Mouse (Mus musculus) WW6 (cell line): ENCODE measurements around the gene Sephs2.
"Not testable (repeated sequence)": the region's sequence is repeated elsewhere in the genome, so short reads cannot be mapped to it uniquely, and the experiment has no call there.

Experiments used
- DNase-seq: peaks from one replicate; pipeline ENCODE4 v3.0.0-alpha.2; 2013; ENCODE audit warnings: low read depth, low spot score

The Sephs2 gene

GRCm38 (mm10) chr7:127270666-127271065 lies 3.2 kb downstream of the Sephs2 start:
- DNase-seq, result no peak

- no peak for DNase-seq
These were observed 3.6 kb downstream of the Sephs2 start for GRCm38 (mm10) chr7:127270256-127270655.

GRCm38 (mm10) chr7:127263526-127263925 lies 10.3 kb downstream of the Sephs2 start:
- DNase-seq, result no peak

DNA sequence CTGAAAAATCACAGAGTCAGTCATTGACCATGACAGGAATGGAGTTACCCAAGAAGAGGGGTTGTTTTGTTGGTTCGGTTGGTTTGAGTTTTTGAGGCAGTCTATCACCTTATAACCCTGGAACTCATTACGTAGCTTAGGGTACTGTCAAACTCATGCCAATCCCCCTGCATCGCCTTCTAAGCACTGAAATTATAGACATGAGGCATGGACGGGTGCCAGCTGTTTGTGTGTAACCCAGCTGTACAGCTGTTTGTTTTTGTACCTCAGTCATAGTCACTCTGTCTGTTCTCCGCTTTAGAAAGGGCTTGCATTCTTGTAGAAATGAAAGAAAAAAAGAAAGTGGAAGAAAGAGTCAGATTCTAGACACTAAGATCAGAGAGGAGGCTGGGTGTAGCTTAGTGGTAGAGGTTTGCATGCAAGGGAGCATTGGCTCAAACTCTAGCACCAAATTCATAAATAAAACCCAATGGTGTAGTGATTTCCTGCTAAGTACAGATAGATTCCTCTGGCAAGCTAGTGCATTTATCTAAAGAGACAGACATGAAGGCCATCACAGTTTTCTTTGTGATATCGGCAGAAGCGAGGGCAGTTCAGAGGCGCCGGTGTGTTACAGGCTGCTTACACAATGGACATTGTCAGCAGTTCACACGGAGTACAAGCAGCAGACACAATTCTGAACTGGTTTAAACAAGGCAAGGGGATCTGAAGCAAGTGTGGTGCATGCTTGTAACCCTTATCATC lies 11.5 kb downstream of the Sephs2 start:
- DNase-seq, result no peak

DNA sequence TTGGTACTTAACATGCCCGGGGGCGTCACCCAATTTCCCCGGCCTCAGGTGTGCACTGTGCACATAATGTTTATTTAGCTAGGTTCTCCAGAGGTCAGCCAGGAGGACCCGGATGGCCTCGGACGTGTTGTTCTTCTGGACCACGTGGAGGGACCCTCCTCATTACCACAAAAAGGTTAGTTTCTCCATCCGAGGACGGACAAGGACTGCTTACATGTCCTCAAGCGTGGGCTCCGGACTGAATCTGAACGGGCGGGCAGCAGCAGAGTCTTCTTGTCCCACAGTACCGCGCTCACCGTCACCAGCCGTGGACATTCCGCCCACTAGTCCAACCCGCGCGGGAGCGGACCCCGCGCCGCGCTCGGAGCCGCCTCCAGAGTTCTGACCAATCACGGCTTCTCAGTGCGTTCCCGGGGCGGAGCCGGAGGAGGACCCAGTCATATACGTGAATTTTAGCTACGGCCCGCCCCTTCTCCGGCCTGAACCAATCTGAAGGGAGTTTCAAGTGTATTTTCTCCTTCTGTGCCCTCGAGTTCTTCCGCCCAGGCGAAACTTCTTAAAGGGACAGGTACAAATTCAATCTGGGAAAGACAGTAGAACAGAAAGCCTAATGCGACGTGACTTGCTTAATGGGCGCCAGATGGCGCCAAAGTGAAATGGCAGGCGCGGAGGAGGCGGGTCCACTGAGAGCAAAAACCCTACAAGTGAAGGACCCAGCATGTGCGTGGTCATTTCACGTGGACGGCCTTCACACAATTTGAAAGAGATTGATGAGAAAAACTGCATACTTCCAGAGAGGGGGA lies 13.3 kb downstream of the Sephs2 start, which contains the start of gene Dctpp1:
TSS of gene Dctpp1 (minus strand) at position 401 of the 803 bp plus-strand sequence.
- peak; percentile 95 for DNase-seq

DNA sequence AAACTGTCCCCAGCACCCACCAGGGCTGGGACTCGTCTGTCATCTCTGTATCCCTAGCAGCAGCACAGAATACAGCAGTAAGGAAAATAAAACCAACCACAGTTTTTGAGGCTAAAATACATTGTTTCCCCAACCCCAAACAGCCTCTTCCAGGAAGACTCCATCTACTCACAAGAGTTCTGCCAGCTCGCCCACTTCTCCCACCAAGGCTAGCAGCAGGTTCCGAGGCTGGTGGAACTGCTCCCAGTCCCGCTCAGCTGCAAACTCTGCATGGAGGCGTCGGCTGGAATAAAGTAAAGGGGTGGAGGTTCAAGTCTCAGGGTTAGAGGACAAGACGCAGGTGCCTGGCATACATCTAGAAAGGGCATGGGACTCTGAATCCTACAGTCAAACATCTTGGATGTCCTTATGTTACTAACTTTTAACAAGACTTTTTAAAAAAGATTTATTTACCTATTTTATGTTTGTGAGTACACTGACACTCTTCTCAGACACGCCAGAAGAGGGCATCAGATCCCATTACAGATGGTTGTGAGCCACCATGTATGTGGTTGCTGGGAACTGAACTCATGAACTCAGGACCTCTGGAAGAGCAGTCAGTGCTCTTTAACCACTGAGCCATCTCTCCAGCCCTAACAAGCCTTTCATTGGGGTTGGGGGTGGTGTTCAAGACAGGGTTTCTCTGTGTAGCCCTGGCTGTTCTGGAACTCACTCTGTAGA lies 14.5 kb downstream of the Sephs2 start:
- no peak for DNase-seq

- no peak for DNase-seq
These were observed 17.3 kb downstream of the Sephs2 start for GRCm38 (mm10) chr7:127256518-127256917.

DNA sequence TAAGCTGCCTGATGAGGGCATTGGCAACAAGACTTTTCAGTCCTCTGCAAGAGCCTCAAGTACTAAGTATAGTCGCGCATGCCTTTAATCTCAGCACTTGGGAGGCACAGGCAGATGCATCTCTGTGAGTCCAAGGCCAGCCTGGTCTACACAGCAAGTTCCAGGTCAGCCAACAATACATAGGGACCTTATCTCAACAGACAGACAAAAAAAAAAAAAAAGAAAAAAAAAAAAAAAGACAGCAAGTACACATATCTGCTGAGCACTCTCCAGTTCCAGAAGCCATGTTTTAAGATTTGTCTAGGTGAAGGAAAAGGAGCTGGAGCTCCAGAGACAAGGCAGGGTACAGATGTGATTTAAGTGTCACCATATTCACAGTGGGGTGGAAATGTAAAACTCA lies 17.9 kb downstream of the Sephs2 start:
- DNase-seq, result no peak

- no peak for DNase-seq
These were observed 18.8 kb downstream of the Sephs2 start for GRCm38 (mm10) chr7:127255008-127255407.

DNA sequence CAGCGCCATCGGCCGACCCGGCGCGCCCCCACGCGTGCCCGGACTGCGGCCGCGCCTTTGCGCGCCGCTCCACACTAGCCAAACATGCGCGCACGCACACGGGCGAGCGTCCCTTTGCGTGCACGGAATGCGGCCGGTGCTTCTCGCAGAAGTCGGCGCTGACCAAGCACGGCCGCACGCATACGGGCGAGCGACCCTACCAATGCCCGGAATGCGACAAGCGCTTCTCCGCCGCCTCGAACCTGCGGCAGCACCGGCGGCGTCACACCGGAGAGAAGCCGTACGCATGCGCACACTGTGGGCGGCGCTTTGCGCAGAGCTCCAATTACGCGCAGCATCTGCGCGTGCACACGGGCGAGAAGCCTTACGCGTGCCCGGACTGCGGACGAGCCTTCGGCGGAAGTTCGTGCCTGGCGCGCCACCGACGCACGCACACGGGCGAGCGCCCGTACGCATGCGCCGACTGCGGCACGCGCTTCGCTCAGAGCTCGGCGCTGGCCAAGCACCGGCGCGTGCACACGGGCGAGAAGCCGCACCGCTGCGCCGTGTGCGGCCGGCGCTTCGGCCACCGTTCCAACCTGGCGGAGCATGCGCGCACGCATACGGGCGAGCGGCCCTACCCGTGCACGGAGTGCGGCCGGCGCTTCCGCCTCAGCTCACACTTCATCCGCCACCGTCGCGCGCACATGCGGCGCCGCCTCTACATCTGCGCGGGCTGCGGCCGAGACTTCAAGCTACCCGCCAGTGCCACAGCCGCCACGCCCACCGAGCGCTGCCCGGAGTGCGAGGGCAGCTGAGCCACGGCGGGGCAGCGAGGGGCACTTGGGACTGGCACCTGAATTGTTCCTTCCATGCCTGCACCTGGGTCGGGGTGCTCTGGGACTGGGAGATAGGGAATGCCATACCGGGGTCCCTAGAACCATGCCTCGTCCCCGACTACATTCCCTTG lies 19.8 kb downstream of the Sephs2 start:
- DNase-seq, result peak; percentile 97

GRCm38 (mm10) chr7:127253341-127253740 lies 20.5 kb downstream of the Sephs2 start:
- no peak for DNase-seq

DNA sequence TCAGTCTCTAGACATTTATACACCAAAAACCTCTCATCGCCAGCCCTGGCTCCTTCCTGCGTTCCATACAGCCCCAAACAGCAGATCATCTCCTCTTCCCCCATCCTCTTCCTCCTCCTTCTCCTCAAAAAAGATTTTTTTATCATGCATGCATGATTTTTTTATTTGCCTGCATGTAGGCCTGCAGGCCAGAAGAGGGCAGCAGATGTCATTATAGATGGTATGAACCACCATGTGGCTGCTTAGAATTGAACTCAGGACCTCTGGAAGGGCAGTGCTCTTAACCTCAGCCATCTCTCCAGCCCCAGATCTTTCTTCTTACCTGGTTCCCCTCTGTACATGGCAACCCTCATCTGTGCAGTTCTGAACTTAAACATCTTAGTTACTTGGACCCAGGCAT lies 21.4 kb downstream of the Sephs2 start:
- no peak for DNase-seq

DNA sequence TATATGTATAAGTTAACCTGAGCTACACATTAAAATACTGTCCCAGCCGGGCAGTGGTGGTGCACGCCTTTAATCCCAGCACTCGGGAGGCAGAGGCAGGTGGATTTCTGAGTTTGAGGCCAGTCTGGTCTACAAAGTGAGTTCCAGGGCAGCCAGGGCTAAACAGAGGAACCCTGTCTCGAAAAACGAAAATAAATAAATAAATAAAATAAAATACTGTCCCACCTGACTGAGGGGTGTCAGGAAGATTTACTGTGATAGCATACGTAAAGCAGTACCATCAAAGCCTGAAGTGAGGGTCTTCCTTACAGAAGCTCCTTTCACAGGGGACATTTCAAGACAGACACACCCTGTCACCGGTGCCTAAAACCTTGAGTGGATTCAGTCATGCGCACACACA lies 23.3 kb downstream of the Sephs2 start:
- DNase-seq, result not testable (repeated sequence)

GRCm38 (mm10) chr7:127244658-127245510 lies 29.0 kb downstream of the Sephs2 start:
- no peak for DNase-seq

- DNase-seq, result peak; percentile 79
These were observed 29.8 kb downstream of the Sephs2 start, which contains the start of gene Zfp771 for GRCm38 (mm10) chr7:127243870-127244657. TSS of gene Zfp771 (plus strand) at chr7:127244274.

- no peak for DNase-seq
These were observed 30.4 kb downstream of the Sephs2 start for GRCm38 (mm10) chr7:127243361-127243867.

GRCm38 (mm10) chr7:127234777-127235176 lies 39.1 kb downstream of the Sephs2 start:
- DNase-seq, result no peak

- DNase-seq, result no peak
These were observed 40.1 kb downstream of the Sephs2 start for GRCm38 (mm10) chr7:127233765-127234164.

- no peak for DNase-seq
These were observed 40.5 kb downstream of the Sephs2 start for GRCm38 (mm10) chr7:127233368-127233749.
